Mouse (Mus musculus) v-Abl transformed pro-B cells (cell line): ENCODE results near the gene Pgpep1.

ENCODE experiments used
- in situ Hi-C, 2 experiments: fragments of 400-800 bp; cut with MboI; formaldehyde crosslinking; loops; one replicate each; pipeline ENCODE4 v1.15.1; 2025; ENCODE audit not compliant: unreplicated experiment in 2 of 2

Pgpep1 gene

DNA sequence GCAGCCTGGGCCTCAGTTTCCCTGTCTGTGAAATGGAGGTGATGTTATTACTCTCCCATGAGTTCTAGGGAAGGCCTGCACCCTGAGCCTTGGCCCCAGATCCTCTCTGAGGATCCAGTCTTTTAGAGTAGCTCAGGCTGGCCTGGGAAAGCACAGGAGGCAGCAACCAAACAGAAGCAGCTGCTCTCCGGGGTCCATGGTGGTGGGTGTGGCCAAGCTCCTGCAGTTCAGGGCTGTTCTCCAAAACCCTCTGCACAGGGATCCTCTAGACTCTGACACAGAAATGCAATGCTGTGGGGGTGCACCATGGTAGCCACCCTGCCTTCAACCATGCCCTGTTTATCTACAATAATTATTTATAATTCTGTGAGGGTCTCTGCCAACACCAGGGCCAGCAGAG lies 46.4 kb downstream of the Pgpep1 start:
- in situ Hi-C loops, result loop anchor here (5.0 to 10.0 kb wide), 4 partner anchors 34 to 231 kb away; no protein-coding TSS in a partner anchor

- in situ Hi-C loops, result loop anchor here (5.0 to 10.0 kb wide), 4 partner anchors 35 to 233 kb away; no protein-coding TSS in a partner anchor
These were observed 48.3 kb downstream of the Pgpep1 start for GRCm38 (mm10) chr8:70611849-70612248.

DNA sequence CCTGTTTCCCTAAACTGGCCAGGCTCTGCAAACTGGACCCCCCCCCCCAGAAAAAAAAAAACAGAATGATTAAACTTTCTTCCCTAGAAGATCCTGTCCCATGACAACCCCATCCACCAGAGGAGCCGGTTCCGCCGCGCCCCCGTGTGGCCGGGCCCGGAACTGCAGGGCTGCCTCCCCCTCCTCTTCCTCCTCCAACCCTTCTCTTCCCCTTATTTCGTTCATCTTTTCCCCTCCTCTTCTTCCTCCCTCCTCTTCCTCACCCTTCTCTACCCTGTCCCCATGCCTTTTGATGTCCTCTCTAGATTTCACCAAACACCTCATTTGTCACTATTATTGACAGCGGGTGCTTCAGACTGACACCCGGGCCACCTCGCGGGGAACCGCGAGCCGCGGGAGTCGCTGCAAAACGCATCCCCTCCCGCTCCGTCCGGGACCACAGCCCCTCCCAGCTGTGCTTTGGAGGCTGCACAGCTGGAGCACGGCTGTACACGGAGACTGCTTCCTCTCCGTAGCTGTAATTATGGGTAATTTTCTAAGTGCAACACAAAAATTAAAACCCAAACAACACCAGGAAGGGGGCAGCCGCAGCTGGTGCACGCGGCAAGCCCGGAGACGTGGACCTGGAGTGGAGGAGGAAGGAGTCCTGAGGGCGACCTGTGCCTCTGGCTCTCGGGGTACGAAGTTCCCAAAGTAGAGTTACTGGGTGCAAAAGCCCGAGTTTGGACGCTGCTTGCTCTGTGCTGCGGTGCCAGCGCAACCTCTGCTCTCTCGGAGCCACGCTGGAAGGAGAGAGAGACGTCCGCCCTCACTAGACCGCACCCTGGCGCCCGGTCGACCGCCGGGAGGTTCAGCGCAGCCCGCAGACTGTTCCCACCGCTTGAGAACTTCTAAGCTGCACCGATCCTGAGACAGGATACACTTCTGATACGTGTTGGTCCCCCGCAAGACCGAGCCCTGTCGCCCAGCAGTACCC lies 49.1 kb downstream of the Pgpep1 start:
- in situ Hi-C loops, result loop anchor here (5.0 to 10.0 kb wide), 4 partner anchors 36 to 234 kb away; no protein-coding TSS in a partner anchor

DNA sequence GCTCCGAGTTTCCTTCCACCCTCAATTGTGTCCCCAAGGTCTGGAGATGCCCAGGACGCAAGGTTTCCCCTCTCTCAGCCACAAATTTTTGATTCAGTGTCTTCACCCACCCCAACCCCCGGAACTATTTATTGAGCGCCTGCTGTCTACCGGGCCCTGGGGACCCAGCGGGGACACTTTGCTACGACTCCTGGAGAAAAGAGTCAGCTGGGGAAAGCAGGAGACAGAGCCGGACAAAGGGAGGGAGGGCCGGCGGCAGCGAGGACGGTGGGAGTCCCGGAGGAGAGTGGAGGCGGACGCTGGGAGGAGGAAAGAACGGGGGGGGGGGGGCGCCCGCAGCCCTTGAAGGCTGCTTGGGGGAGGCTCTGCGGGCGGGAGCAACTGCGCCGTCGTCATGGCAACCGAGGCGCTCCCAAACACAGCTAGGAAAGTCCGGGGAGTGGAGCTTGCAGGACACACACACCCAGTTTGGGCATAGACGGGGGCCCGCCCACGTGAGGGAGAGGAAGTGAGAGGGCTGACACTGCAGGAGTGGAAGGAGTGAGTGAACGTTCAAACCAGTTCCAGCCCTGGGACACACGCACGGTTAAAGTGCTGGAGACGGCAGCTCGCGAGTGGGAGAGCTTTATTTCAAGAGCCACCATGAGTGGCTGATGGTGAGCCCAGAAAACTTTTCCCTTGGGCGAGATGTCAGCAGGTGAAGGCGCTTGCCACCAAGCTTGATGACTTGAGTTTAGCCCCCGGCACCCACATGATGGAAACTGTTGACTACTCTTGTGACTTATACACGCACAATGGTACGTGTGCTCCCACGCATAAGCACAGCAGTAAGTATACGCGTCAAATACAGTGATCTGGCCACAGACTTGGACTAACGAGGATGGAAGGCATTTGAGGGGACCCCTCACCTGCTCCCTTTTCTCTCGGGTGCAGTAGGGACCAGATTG lies 50.1 kb downstream of the Pgpep1 start:
- in situ Hi-C loops, result loop anchor here (5.0 to 10.0 kb wide), 5 partner anchors 37 to 235 kb away; no protein-coding TSS in a partner anchor

GRCm38 (mm10) chr8:70609368-70609848 lies 50.8 kb downstream of the Pgpep1 start:
- in situ Hi-C loops, result loop anchor here in 1 of 2 experiments (5.0 kb wide), 1 partner anchor 47 kb away; no protein-coding TSS in a partner anchor

- in situ Hi-C loops, result loop anchor here in 1 of 2 experiments (5.0 kb wide), 1 partner anchor 47 kb away; no protein-coding TSS in a partner anchor
These were observed 51.3 kb downstream of the Pgpep1 start, which contains the start of gene Ssbp4 for GRCm38 (mm10) chr8:70608749-70609367. Ssbp4 (minus strand) TSS chr8:70608872.

GRCm38 (mm10) chr8:70607898-70608748 lies 52.1 kb downstream of the Pgpep1 start:
- in situ Hi-C loops, result loop anchor here in 1 of 2 experiments (5.0 kb wide), 1 partner anchor 46 kb away; no protein-coding TSS in a partner anchor

DNA sequence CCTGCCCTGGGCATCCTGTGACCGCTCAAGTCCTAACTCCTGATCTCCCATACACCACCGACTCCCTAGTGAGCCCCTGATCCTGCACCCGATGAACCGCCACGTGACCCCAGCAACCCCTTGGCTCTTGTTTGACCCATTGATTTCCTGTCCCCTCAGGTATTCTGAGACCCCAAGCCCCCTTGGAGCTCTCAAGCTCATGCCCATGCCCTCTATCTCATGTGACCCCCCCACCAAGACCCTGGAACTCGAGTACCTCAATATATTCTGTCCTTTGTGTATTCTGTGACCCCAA lies 52.6 kb downstream of the Pgpep1 start:
- in situ Hi-C loops, result loop anchor here in 1 of 2 experiments (5.0 kb wide), 1 partner anchor 45 kb away; no protein-coding TSS in a partner anchor

- in situ Hi-C loops, result loop anchor here in 1 of 2 experiments (5.0 kb wide), 1 partner anchor 45 kb away; no protein-coding TSS in a partner anchor
These were observed 53.2 kb downstream of the Pgpep1 start for GRCm38 (mm10) chr8:70606780-70607602.

DNA sequence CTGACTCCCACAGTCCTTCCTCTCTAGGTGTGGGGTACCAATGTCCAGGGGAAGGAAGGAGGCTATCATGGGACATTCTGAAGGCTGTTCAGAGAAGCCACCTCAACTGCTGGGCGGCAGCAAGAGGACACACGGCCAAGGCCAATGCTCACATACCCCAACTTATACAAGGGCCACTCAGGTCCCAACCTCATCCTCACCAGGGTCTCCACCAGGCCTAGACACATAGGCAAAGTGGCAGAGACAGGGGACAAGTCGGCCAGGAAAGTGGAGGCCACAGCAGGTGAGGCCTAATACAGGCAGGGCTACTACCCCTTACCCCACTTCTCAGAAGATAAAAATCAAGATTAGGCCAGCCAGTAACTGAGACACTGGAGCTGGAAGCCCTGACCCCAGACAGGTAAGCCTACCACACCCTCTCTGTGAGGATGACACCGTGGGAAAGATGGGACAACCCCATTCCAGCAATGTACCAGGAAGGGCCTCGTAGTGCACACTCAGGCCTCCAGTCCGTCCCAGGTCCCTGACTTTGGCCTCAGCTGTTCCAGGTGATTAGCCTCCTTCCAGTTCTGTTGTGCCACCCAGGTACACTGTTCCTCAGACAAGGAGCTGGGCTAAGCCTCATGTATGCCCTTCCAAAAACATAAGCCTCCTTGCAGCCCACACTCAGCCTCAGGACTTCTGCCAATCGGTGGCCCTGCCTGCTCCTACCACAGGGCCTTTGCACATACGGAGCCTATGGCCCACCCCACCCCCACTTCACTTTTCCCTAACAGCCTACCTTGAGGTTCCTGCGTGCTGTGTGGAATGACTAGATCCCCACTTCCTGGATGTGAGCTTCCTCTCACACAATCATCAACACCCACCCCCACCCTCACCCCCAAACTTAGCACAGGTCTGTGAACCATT lies 54.1 kb downstream of the Pgpep1 start:
- in situ Hi-C loops, result loop anchor here in 1 of 2 experiments (5.0 kb wide), 1 partner anchor 44 kb away; no protein-coding TSS in a partner anchor

GRCm38 (mm10) chr8:70604558-70604957 lies 55.6 kb downstream of the Pgpep1 start:
- in situ Hi-C loops, result no loop called here

DNA sequence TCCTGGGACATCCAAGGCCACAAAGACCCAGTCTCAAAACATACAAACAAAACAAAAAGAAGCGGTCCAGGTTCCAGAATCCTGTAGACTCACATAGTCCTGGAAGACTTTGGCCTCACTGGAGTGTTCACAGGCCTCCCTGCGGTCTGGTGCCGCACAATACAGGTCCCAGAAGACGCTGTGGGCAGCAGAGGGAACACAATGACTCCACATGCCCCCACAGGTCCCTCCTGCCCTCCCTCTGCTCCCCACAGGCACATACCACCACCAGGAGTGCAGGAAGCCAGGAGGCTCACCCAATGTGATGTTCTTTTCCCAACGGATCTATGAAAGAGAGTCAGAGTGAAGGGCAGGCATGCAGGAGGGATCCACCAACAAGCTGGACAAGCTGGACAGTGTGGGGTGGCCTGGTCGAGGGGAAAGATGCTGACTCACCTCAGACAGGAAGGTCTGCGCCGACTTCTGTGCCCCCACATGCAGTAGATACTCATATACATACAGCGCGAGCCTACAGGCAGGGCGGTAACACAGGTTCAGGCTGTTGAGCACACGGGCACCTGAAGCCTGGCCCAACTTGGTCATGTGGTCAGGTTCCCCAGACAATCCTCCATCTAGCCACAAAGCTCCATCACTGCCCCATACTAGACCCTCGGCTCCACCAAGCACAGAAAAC lies 57.9 kb downstream of the Pgpep1 start:
- in situ Hi-C loops, result no loop called here

- in situ Hi-C loops, result no loop called here
These were observed 58.9 kb downstream of the Pgpep1 start for GRCm38 (mm10) chr8:70601271-70601649.

- in situ Hi-C loops, result no loop called here
These were observed 59.5 kb downstream of the Pgpep1 start for GRCm38 (mm10) chr8:70600473-70601270.

DNA sequence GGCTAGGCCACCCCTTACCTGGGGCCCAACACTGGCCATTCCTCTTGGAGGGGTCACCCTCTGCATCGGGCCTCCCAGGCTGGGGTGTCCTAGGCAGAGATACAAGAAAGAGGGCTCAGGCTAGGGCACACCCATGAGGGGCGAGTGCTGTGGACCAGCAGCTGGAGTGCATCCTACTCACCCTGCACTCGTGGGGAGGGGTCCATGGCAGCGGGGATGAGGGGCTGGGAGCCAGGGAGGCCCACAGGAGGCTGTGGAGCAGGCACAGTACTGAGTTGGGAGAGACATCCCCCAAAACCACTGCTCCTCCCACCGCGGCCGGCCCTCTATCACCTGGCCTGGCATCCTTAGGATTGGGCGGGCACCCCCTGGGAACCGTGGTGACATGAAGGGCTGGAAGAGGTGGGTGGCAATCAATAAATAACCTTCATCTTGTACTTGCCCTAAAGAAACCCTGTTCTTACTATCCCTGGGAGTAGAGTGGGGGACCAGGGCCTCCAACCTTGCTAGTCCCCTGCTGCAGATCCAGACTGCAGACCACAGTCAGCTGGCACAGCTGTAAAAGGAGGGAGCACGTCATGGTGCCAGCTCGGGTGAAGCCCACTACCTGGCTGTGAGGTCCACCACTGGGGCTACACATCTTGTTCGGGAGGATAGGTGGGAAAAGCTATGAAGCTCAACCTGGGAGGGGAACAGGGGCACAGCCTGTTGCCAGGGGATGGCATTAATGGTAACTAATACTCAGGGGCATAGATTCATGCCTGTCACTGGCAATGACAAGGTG lies 60.5 kb downstream of the Pgpep1 start:
- in situ Hi-C loops, result no loop called here
